Mouse (Mus musculus) bone marrow, adult 2 months (tissue): Measurements from ENCODE around the gene Glrx5. TPM values are rescaled to one million over a fixed set of nuclear protein-coding genes. Genes with fewer than 3 reads are reported as not detected.

ENCODE experiments used
- H3K27ac ChIP-seq: fragments of 200-500 bp; 2 replicates; pipeline ENCODE4 v1.5.1; 2012; ENCODE audit warnings: low read depth, mild to moderate bottlenecking, control low read depth, inconsistent platforms, low read length; ENCODE audit not compliant: control insufficient read depth, poor library complexity, insufficient read depth
- H3K4me1 ChIP-seq: fragments of 200-500 bp; 2 replicates; pipeline ENCODE4 v1.6.1; 2011; ENCODE audit warnings: low read length; ENCODE audit not compliant: control insufficient read depth, insufficient read depth
- H3K4me3 ChIP-seq: fragments of 200-500 bp; replicated peaks from 2 replicates; pipeline ENCODE3; 2011; ENCODE audit warnings: mild to moderate bottlenecking, low read depth, low read length, control low read depth; ENCODE audit not compliant: control insufficient read depth
- CTCF ChIP-seq: fragments of 200-500 bp; IDR thresholded peaks from 2 replicates; pipeline ENCODE4 v1.5.1; 2011; ENCODE audit warnings: low read length, control low read depth; ENCODE audit not compliant: control insufficient read depth, insufficient read depth
- POLR2A ChIP-seq: fragments of 200-500 bp; IDR thresholded peaks from 2 replicates; pipeline ENCODE4 v1.6.1; 2011; ENCODE audit warnings: low read depth, mild to moderate bottlenecking, control low read depth, low read length, borderline replicate concordance; ENCODE audit not compliant: control insufficient read depth
- WGBS: fragments of 180-500 bp; shearing (Covaris S2); methylation state at CpG from one replicate; pipeline ENCODE4 v1.1.7; 2018; 5-methylcytosine and 5-hydroxymethylcytosine counted together
- polyA plus RNA-seq: library from polyadenylated mRNA; stranded (reverse); fragments of >200 nt; gene quantifications from 2 replicates; pipeline ENCODE4 v1.2.4, GENCODE M21; 2011; ENCODE audit warnings: low replicate concordance; ENCODE audit not compliant: missing spikeins, insufficient read depth, insufficient read length

The Glrx5 gene
- polyA plus RNA-seq, 1 experiment: 274 TPM

GRCm38 (mm10) chr12:105040950-105041349, 8.5 kb downstream of the Glrx5 start:
- Histone ChIP-seq H3K4me1 (peaks cover 1% of the 10 kb centered on the region; the same call in 1 of the 2 replicates), H3K4me3 (no peak overlapping the region), H3K27ac (peak overlapping the region; percentile 52)
- TF ChIP-seq CTCF (no peak), POLR2A (no peak)
- 73% methylated on average over 7 of the region's 7 CpGs for WGBS

- no peak for TF ChIP-seq CTCF
- no peak for TF ChIP-seq POLR2A
- Histone ChIP-seq H3K27ac (no peak overlapping the region), H3K4me1 (no peaks in the 10 kb centered on the region), H3K4me3 (no peak overlapping the region)
- 92% methylated on average over 5 of the region's 5 CpGs for WGBS
Measured at GRCm38 (mm10) chr12:105043081-105043480, 10.6 kb downstream of the Glrx5 start.

GRCm38 (mm10) chr12:105044775-105045174, 12.3 kb downstream of the Glrx5 start:
- WGBS: 96% methylated on average over 9 of the region's 9 CpGs
- no peaks in the 10 kb centered on the region for H3K4me1 ChIP-seq
- no peak overlapping the region for H3K4me3 ChIP-seq
- H3K27ac ChIP-seq: no peak overlapping the region
- no peak for TF ChIP-seq CTCF
- no peak for TF ChIP-seq POLR2A

GRCm38 (mm10) chr12:105048301-105048863, 15.9 kb downstream of the Glrx5 start:
- 66% methylated on average over 17 of the region's 17 CpGs for WGBS
- H3K27ac ChIP-seq: no peak overlapping the region
- no peaks in the 10 kb centered on the region for H3K4me1 ChIP-seq
- TF ChIP-seq CTCF (no peak), POLR2A (no peak)
- no peak overlapping the region for H3K4me3 ChIP-seq

GRCm38 (mm10) chr12:105049813-105050212, 17.3 kb downstream of the Glrx5 start:
- H3K27ac ChIP-seq: no peak overlapping the region
- H3K4me1 ChIP-seq: no peaks in the 10 kb centered on the region
- TF ChIP-seq CTCF (no peak), POLR2A (no peak)
- H3K4me3 ChIP-seq: no peak overlapping the region
- 80% methylated on average over 12 of the region's 12 CpGs for WGBS

GRCm38 (mm10) chr12:105050898-105051297, 18.4 kb downstream of the Glrx5 start:
- no peaks in the 10 kb centered on the region for H3K4me1 ChIP-seq
- no peak overlapping the region for H3K27ac ChIP-seq
- TF ChIP-seq POLR2A: no peak
- peak; percentile 64 for TF ChIP-seq CTCF
- H3K4me3 ChIP-seq: no peak overlapping the region
- WGBS: 7% methylated on average over 4 of the region's 4 CpGs

GRCm38 (mm10) chr12:105054041-105054440, 21.6 kb downstream of the Glrx5 start:
- H3K4me3 ChIP-seq: no peak overlapping the region
- TF ChIP-seq CTCF (no peak), POLR2A (no peak)
- 91% methylated on average over 15 of the region's 15 CpGs for WGBS

GRCm38 (mm10) chr12:105055308-105055707, 22.8 kb downstream of the Glrx5 start:
- Histone ChIP-seq H3K4me1 (no peaks in the 10 kb centered on the region), H3K27ac (no peak overlapping the region), H3K4me3 (no peak overlapping the region)
- TF ChIP-seq CTCF: no peak
- TF ChIP-seq POLR2A: no peak
- WGBS: 86% methylated on average over 6 of the region's 6 CpGs

More at GRCm38 (mm10) chr12:105054041-105054440, 21.6 kb downstream of the Glrx5 start:
- Histone ChIP-seq H3K4me1 (no peaks in the 10 kb centered on the region), H3K27ac (no peak overlapping the region)

GRCm38 (mm10) chr12:105060006-105060405, 27.5 kb downstream of the Glrx5 start:
- no peaks in the 10 kb centered on the region for H3K4me1 ChIP-seq
- no peak overlapping the region for H3K27ac ChIP-seq
- TF ChIP-seq CTCF (no peak), POLR2A (no peak)
- WGBS: 84% methylated on average over 2 of the region's 2 CpGs
- no peak overlapping the region for H3K4me3 ChIP-seq
